Mouse (Mus musculus): Measurements from ENCODE around the gene Mprip. TPM values are rescaled to one million over a fixed set of nuclear protein-coding genes. Genes with fewer than 3 reads are reported as not detected.

Gene Mprip
- polyA plus RNA-seq, 1 experiment from 2014 or later: 64.7 TPM

DNA sequence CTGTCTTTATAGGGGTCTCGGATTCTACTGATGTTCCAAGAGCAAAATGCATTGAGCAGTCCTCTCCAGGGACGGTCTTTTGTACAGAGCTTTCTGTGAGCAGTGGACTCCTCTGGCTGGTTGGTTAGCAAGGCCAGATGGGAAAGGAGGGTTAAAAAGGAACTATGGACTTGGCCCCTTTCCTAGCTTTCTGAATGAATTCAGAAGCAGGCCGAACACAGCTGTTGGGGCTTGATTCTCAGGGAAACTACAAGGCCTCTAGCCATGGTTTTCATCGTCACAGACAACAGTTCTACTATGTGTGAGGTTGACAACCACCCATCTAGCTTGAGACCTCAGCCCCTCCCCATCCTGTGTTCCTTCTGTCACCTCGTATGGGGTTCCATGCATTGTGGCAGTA, 31.2 kb upstream of the Mprip start:
- Histone ChIP-seq H3K9me3 (ENCODE audit: control insufficient read depth, low read length) (no peaks in the 10 kb centered on the region), H3K4me3 (ENCODE audit: control insufficient read depth in 1 of 2, insufficient read depth in 1 of 2, low read depth in 1 of 2, low read length in 2 of 2) (no peak overlapping the region), H3K4me1 (ENCODE audit: control insufficient read depth in 2 of 2, insufficient read depth in 2 of 2, low read length in 2 of 2) (no peaks in the 10 kb centered on the region), H3K27me3 (ENCODE audit: control insufficient read depth, insufficient read depth, low read length) (no peaks in the 10 kb centered on the region), H3K27ac (replicated peaks in 1 of 2; ENCODE audit: control insufficient read depth in 1 of 2, insufficient read depth in 1 of 2, low read depth in 2 of 2, low read length in 2 of 2) (no peak overlapping the region), H3K9ac (ENCODE audit: low read length) (no peak overlapping the region), H3K36me3 (ENCODE audit: control insufficient read depth, insufficient read depth, low read length) (no peaks in the 10 kb centered on the region), H3K4me2 (ENCODE audit: low read length) (no peak overlapping the region)
- 73% methylated on average over 5 of the region's 5 CpGs for WGBS
- ATAC-seq (ENCODE audit: insufficient number of reproducible peaks, insufficient read depth, low FRiP score, low read depth): no peak

DNA sequence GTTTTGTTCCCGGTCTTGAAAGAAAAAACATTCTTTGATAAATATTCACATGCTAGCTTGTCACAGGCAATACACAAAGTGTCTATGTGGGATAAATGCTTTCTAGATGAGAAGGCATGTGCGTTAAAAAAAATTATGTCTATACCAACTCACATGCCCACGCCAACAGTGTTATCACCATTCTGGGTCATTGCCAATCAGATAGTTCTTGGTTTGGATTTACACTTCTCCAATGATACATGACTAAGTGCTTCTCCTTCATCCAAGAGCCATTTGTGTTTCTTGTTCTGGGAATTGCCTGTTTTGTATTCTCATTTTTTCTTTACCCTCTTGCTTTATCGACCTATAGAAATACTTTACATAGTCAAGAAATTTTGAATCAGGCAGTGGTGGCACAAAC, 29.1 kb upstream of the Mprip start:
- Histone ChIP-seq H3K4me2 (ENCODE audit: low read length) (no peak overlapping the region), H3K36me3 (ENCODE audit: control insufficient read depth, insufficient read depth, low read length) (no peaks in the 10 kb centered on the region), H3K27ac (replicated peaks in 1 of 2; ENCODE audit: control insufficient read depth in 1 of 2, insufficient read depth in 1 of 2, low read depth in 2 of 2, low read length in 2 of 2) (no peak overlapping the region), H3K9me3 (ENCODE audit: control insufficient read depth, low read length) (no peaks in the 10 kb centered on the region), H3K27me3 (ENCODE audit: control insufficient read depth, insufficient read depth, low read length) (no peaks in the 10 kb centered on the region), H3K4me3 (ENCODE audit: control insufficient read depth in 1 of 2, insufficient read depth in 1 of 2, low read depth in 1 of 2, low read length in 2 of 2) (no peak overlapping the region), H3K4me1 (ENCODE audit: control insufficient read depth in 2 of 2, insufficient read depth in 2 of 2, low read length in 2 of 2) (peaks cover 0 to 2% of the 10 kb centered on the region in 2 experiments; a peak in 1 of 4 replicates), H3K9ac (ENCODE audit: low read length) (no peak overlapping the region)
- WGBS: 74% methylated on average over 4 of the region's 4 CpGs
- ATAC-seq (ENCODE audit: insufficient number of reproducible peaks, insufficient read depth, low FRiP score, low read depth): no peak

DNA sequence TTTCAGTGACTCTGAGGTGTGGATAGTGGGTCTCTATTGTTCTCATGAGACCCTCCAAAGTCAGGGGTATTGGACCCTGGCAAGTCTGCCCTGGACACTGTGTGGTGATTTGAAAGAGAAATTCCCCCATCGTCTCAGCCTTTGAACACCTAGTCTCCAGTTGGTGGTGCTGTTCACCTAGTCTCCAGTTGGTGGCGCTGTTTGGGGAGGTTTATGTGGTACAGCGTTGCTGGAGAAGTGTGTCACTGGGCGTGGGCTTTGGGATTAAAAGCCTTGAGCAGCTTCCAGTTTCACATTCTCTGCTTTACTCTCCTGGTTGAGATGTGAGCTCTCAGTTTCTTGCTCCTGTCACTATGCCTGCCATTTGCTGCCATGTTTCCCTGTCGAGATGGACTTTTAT, 28.1 kb upstream of the Mprip start:
- H3K4me1 ChIP-seq (ENCODE audit: control insufficient read depth in 2 of 2, insufficient read depth in 2 of 2, low read length in 2 of 2): peaks cover 0 to 2% of the 10 kb centered on the region in 2 experiments; a peak in 1 of 4 replicates
- H3K4me2 ChIP-seq (ENCODE audit: low read length): no peak overlapping the region
- H3K27me3 ChIP-seq (ENCODE audit: control insufficient read depth, insufficient read depth, low read length): no peaks in the 10 kb centered on the region
- no peak overlapping the region for H3K4me3 ChIP-seq (ENCODE audit: control insufficient read depth in 1 of 2, insufficient read depth in 1 of 2, low read depth in 1 of 2, low read length in 2 of 2)
- no peaks in the 10 kb centered on the region for H3K36me3 ChIP-seq (ENCODE audit: control insufficient read depth, insufficient read depth, low read length)
- no peaks in the 10 kb centered on the region for H3K9me3 ChIP-seq (ENCODE audit: control insufficient read depth, low read length)
- no peak overlapping the region for H3K9ac ChIP-seq (ENCODE audit: low read length)
- ATAC-seq (ENCODE audit: insufficient number of reproducible peaks, insufficient read depth, low FRiP score, low read depth): no peak
- no peak overlapping the region for H3K27ac ChIP-seq (replicated peaks in 1 of 2; ENCODE audit: control insufficient read depth in 1 of 2, insufficient read depth in 1 of 2, low read depth in 2 of 2, low read length in 2 of 2)
- 29% methylated on average over 5 of the region's 5 CpGs for WGBS

DNA sequence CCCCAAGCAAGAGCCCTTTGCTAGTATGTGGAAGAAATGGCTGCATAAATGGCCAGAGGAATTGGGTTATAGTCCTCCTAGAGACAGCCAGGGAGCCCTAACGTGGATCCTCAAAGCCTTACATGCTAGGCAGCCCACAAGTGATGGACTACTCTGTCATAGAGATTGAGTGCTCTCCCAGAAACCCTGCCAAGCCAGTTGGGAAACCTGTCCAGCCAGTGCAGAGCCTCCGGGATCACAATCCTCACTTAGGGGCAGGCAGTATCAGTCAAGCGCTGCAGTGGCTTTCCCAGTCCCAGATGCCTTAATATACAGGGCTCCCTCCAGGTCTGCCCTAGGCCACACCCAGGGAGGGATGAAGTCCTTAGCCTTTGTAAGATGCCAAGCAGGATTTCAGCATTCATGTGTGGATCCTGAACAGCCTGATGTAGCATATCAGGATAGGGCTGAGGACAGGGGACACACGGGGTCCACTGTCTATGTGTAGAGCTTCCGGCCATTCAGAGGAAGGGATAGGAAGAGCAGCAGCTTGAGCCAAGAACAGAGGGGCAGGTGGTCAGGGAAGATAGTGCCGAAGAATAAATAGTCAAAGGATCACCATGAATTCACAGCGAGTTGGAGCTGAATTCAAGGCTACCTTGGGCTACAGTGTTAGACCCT, 27.0 kb upstream of the Mprip start:
- WGBS: 73% methylated on average over 7 of the region's 7 CpGs
- Histone ChIP-seq H3K9ac (ENCODE audit: low read length) (no peak overlapping the region), H3K27ac (replicated peaks in 1 of 2; ENCODE audit: control insufficient read depth in 1 of 2, insufficient read depth in 1 of 2, low read depth in 2 of 2, low read length in 2 of 2) (no peak overlapping the region), H3K9me3 (ENCODE audit: control insufficient read depth, low read length) (no peaks in the 10 kb centered on the region), H3K4me3 (ENCODE audit: control insufficient read depth in 1 of 2, insufficient read depth in 1 of 2, low read depth in 1 of 2, low read length in 2 of 2) (no peak overlapping the region), H3K4me2 (ENCODE audit: low read length) (no peak overlapping the region), H3K4me1 (ENCODE audit: control insufficient read depth in 2 of 2, insufficient read depth in 2 of 2, low read length in 2 of 2) (peaks cover 0 to 2% of the 10 kb centered on the region in 2 experiments; a peak in 1 of 4 replicates), H3K27me3 (ENCODE audit: control insufficient read depth, insufficient read depth, low read length) (no peaks in the 10 kb centered on the region), H3K36me3 (ENCODE audit: control insufficient read depth, insufficient read depth, low read length) (no peaks in the 10 kb centered on the region)
- ATAC-seq (ENCODE audit: insufficient number of reproducible peaks, insufficient read depth, low FRiP score, low read depth): no peak

DNA sequence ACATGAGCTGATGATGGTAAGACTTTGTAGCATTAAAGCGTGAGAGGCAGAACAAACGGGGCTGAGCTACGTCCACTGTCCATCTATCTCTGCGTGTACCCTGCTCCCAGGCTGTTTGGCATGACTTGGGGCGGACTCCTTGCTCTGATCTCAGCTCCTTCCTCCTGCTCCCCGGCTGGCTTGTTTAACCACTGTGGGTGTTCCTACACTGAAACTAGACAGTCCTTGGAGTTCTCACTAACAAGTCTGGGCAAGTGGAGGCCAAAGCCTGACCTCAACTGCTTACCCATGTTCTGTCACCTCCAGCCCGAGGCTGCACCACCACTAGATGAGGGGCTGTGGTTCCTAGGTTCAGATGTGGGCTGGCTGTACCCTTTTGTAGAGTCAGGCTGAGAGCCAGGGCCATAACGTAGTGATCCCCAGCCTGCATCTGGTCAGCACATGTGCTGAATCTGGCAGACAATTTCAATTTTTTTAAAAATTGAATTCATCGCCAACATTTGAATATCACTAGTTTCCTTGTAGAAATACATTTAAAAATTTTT, 25.8 kb upstream of the Mprip start:
- H3K4me3 ChIP-seq (ENCODE audit: control insufficient read depth in 1 of 2, insufficient read depth in 1 of 2, low read depth in 1 of 2, low read length in 2 of 2): no peak overlapping the region
- no peaks in the 10 kb centered on the region for H3K27me3 ChIP-seq (ENCODE audit: control insufficient read depth, insufficient read depth, low read length)
- peaks cover 0 to 2% of the 10 kb centered on the region in 2 experiments; a peak in 1 of 4 replicates for H3K4me1 ChIP-seq (ENCODE audit: control insufficient read depth in 2 of 2, insufficient read depth in 2 of 2, low read length in 2 of 2)
- H3K27ac ChIP-seq (replicated peaks in 1 of 2; ENCODE audit: control insufficient read depth in 1 of 2, insufficient read depth in 1 of 2, low read depth in 2 of 2, low read length in 2 of 2): no peak overlapping the region
- H3K36me3 ChIP-seq (ENCODE audit: control insufficient read depth, insufficient read depth, low read length): no peaks in the 10 kb centered on the region
- no peak overlapping the region for H3K4me2 ChIP-seq (ENCODE audit: low read length)
- H3K9ac ChIP-seq (ENCODE audit: low read length): no peak overlapping the region
- WGBS: 85% methylated on average over 9 of the region's 9 CpGs
- ATAC-seq (ENCODE audit: insufficient number of reproducible peaks, insufficient read depth, low FRiP score, low read depth): no peak
- no peaks in the 10 kb centered on the region for H3K9me3 ChIP-seq (ENCODE audit: control insufficient read depth, low read length)

DNA sequence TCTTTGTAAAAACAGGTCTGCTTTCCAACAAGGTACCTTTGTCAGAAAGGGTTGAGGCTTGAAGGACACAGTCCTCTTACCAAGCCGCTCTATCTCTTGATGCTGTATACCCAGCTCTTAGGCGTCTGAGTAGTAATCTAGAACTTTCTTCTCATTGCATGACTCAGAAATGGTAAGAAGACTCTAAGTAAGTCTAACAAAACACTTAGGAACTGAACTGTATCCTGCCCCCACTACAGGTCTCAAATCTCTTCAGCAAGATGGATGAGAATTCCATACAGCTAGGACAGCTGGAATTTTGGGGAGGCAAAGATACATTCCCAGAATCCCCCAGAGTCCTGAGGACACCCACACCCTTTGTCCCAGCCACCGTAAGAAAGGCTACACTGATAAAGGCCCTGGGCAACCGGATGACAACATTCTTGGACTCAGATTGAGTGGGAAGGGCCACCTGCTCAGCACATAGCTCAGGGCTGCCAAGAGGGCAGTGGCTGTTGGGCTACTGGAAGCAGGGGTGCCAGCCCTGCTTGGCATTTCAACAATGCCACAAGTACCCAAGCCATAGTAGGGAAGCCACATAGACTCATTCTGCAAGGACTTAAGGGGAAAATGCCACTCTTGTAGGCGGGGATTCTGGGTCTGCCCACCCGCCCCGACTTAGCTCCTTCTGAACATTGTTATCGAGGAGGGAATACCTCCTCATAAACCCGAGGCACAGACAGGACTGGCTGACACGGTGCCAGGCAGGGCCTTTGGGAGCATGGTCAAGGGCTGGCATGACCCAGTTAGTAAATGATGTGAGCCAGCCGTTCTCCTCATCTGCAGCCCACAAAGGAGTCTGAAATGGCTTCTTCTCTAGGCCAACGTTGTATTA, 25.0 kb upstream of the Mprip start:
- no peak for ATAC-seq (ENCODE audit: insufficient number of reproducible peaks, insufficient read depth, low FRiP score, low read depth)
- H3K27ac ChIP-seq (replicated peaks in 1 of 2; ENCODE audit: control insufficient read depth in 1 of 2, insufficient read depth in 1 of 2, low read depth in 2 of 2, low read length in 2 of 2): no peak overlapping the region

DNA sequence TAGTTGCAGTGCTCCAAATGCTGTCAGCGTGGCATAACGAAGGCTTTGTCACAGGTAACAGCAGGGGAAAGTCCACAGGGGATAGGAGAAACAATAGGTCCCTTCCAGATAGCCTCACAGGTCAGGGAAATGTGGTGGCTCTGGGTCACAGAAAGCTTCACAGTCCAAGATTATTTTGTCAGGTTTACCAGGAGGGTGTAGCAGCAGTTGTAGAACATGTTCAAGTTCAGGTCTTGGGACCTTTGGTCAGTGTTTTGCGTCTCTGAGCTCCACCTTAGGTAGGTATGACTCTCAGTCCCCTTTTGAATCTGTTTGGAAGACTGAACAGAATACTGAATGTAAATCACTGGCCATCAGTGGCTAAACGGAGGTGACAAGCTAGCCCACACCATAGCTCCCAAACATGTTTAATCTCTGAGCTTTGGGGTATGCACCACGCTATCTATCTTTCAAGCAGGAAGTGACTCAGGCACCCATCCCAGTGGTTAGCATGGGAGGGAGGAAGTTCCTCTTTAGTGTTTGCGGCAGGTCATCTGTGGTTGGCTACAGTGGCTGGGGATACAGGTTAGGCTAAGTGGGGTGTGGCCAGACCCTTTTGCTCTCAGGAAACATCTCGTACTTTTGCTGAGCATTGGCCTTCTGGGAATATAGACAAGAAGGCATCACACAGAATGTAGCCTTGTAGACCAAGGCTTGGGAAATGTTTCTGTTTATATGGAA, 24.2 kb upstream of the Mprip start:
- no peaks in the 10 kb centered on the region for H3K36me3 ChIP-seq (ENCODE audit: control insufficient read depth, insufficient read depth, low read length)
- H3K4me1 ChIP-seq (ENCODE audit: control insufficient read depth in 2 of 2, insufficient read depth in 2 of 2, low read length in 2 of 2): peaks cover 0 to 2% of the 10 kb centered on the region in 2 experiments; a peak in 1 of 4 replicates
- H3K27ac ChIP-seq (replicated peaks in 1 of 2; ENCODE audit: control insufficient read depth in 1 of 2, insufficient read depth in 1 of 2, low read depth in 2 of 2, low read length in 2 of 2): no peak overlapping the region
- H3K9ac ChIP-seq (ENCODE audit: low read length): no peak overlapping the region
- ATAC-seq (ENCODE audit: insufficient number of reproducible peaks, insufficient read depth, low FRiP score, low read depth): no peak
- WGBS: 65% methylated on average over 7 of the region's 7 CpGs
- H3K27me3 ChIP-seq (ENCODE audit: control insufficient read depth, insufficient read depth, low read length): no peaks in the 10 kb centered on the region
- no peak overlapping the region for H3K4me3 ChIP-seq (ENCODE audit: control insufficient read depth in 1 of 2, insufficient read depth in 1 of 2, low read depth in 1 of 2, low read length in 2 of 2)
- no peaks in the 10 kb centered on the region for H3K9me3 ChIP-seq (ENCODE audit: control insufficient read depth, low read length)
- H3K4me2 ChIP-seq (ENCODE audit: low read length): no peak overlapping the region

More for the DNA sequence above, 25.0 kb upstream of the Mprip start:
- Histone ChIP-seq H3K4me1 (ENCODE audit: control insufficient read depth in 2 of 2, insufficient read depth in 2 of 2, low read length in 2 of 2) (peaks cover 0 to 2% of the 10 kb centered on the region in 2 experiments; a peak in 1 of 4 replicates), H3K4me2 (ENCODE audit: low read length) (no peak overlapping the region), H3K27me3 (ENCODE audit: control insufficient read depth, insufficient read depth, low read length) (no peaks in the 10 kb centered on the region), H3K9me3 (ENCODE audit: control insufficient read depth, low read length) (no peaks in the 10 kb centered on the region), H3K4me3 (ENCODE audit: control insufficient read depth in 1 of 2, insufficient read depth in 1 of 2, low read depth in 1 of 2, low read length in 2 of 2) (no peak overlapping the region), H3K9ac (ENCODE audit: low read length) (no peak overlapping the region), H3K36me3 (ENCODE audit: control insufficient read depth, insufficient read depth, low read length) (no peaks in the 10 kb centered on the region)
- 67% methylated on average over 12 of the region's 12 CpGs for WGBS
